Mouse (Mus musculus) intestine, postnatal 0 days (tissue): ENCODE results near the gene Ncf2. TPM values are rescaled to one million over a fixed set of nuclear protein-coding genes. Genes with fewer than 3 reads are reported as not detected.

Experiments
- ATAC-seq: fragments of 200-750 bp; cut with Nextera tagmentation; 2 replicates; pipeline ENCODE4 v1.8.0; 2017; ENCODE audit warnings: mild to moderate bottlenecking, moderate TSS enrichment, moderate library complexity
- H3K27ac ChIP-seq: fragments of 300-500 bp; sonication (generic); 2 replicates; pipeline ENCODE4 v1.5.1; 2014; ENCODE audit warnings: mild to moderate bottlenecking, low read depth, low read length, moderate library complexity
- H3K27me3 ChIP-seq: fragments of 300-500 bp; sonication (generic); replicated peaks from 2 replicates; pipeline ENCODE4 v1.6.1; 2014; ENCODE audit warnings: low read length, mixed read lengths; ENCODE audit not compliant: control insufficient read depth, insufficient read depth
- H3K36me3 ChIP-seq: fragments of 300-500 bp; sonication (generic); 2 replicates; pipeline ENCODE4 v1.6.1; 2014; ENCODE audit warnings: mild to moderate bottlenecking, moderate library complexity; ENCODE audit not compliant: control insufficient read depth, insufficient read depth
- H3K4me1 ChIP-seq: fragments of 300-500 bp; sonication (generic); replicated peaks from 2 replicates; pipeline ENCODE4 v1.6.1; 2014; ENCODE audit warnings: antibody characterized with exemption, low read length, mixed read lengths; ENCODE audit not compliant: control insufficient read depth, insufficient read depth
- H3K4me2 ChIP-seq: fragments of 300-500 bp; sonication (generic); replicated peaks from 2 replicates; pipeline ENCODE4 v1.6.1; 2014; ENCODE audit warnings: low read depth, mild to moderate bottlenecking, moderate library complexity
- H3K4me3 ChIP-seq: fragments of 300-500 bp; sonication (generic); 2 replicates; pipeline ENCODE4 v1.5.1; 2014; ENCODE audit warnings: low read depth, low read length
- H3K9ac ChIP-seq: fragments of 300-500 bp; sonication (generic); 2 replicates; pipeline ENCODE4 v1.6.1; 2014; ENCODE audit warnings: mild to moderate bottlenecking, low read depth, low read length
- H3K9me3 ChIP-seq: fragments of 300-500 bp; sonication (generic); 2 replicates; pipeline ENCODE4 v1.6.1; 2016; ENCODE audit warnings: mixed run types; ENCODE audit not compliant: control insufficient read depth
- CTCF ChIP-seq: sonication (generic); IDR thresholded peaks from 2 replicates; pipeline ENCODE4 v1.5.1; 2016; ENCODE audit warnings: low read depth, mild to moderate bottlenecking, control low read depth, antibody characterized with exemption, moderate library complexity
- WGBS: fragments of 180-500 bp; shearing (Covaris S2); extraction: QIAGEN DNeasy Blood & Tissue Kit; methylation state at CpG from one replicate; pipeline ENCODE4 v1.1.7; 2014; 5-methylcytosine and 5-hydroxymethylcytosine counted together
- polyA plus RNA-seq: library from polyadenylated mRNA; unstranded; fragments of >200 nt; fragmentation: Nextera tagmentation; extraction: Ambion mirVana; gene quantifications from 2 replicates; pipeline ENCODE4 v1.2.1, GENCODE M21; 2015

Ncf2 gene
- polyA plus RNA-seq, 1 experiment from 2014 or later = 9.1 TPM

- ATAC-seq = no peak
- no peak for TF ChIP-seq CTCF
- Histone ChIP-seq H3K36me3 (no peaks in the 10 kb centered on the region), H3K4me2 (no peak overlapping the region), H3K27me3 (no peaks in the 10 kb centered on the region), H3K9me3 (no peaks in the 10 kb centered on the region), H3K4me1 (0 out of 2 replicates have a peak, but pooled peaks cover 3% of the 10 kb centered on the region), H3K9ac (no peak overlapping the region), H3K27ac (no peak overlapping the region), H3K4me3 (no peak overlapping the region)
- 77% methylated on average over 4 of the region's 4 CpGs for WGBS
These were observed 13.0 kb upstream of the Ncf2 start for GRCm38 (mm10) chr1:152786953-152787352.

- ATAC-seq = no peak
- no peaks in the 10 kb centered on the region for H3K36me3 ChIP-seq
- no peak overlapping the region for H3K9ac ChIP-seq
- TF ChIP-seq CTCF = no peak
- H3K4me1 ChIP-seq = 0 out of 2 replicates have a peak, but pooled peaks cover 3% of the 10 kb centered on the region
- H3K4me3 ChIP-seq = no peak overlapping the region
- no peaks in the 10 kb centered on the region for H3K9me3 ChIP-seq
- peak overlapping the region; percentile 15; the same call in 1 of the 2 replicates for H3K27ac ChIP-seq
- no peaks in the 10 kb centered on the region for H3K27me3 ChIP-seq
- H3K4me2 ChIP-seq = no peak overlapping the region
- WGBS = 22% methylated on average over 4 of the region's 4 CpGs
These were observed 11.8 kb upstream of the Ncf2 start for GRCm38 (mm10) chr1:152788121-152788660.

- peak; percentile 92 for TF ChIP-seq CTCF
- no peaks in the 10 kb centered on the region for H3K36me3 ChIP-seq
- ATAC-seq = peak; percentile 78
- H3K4me3 ChIP-seq = no peak overlapping the region
- 18% methylated on average over 12 of the region's 12 CpGs for WGBS
- peak overlapping the region; percentile 48 for H3K4me2 ChIP-seq
- H3K9ac ChIP-seq = no peak overlapping the region
- no peaks in the 10 kb centered on the region for H3K27me3 ChIP-seq
- H3K4me1 ChIP-seq = 0 out of 2 replicates have a peak, but pooled peaks cover 3% of the 10 kb centered on the region
- 0 out of 2 replicates have a peak overlapping the region, but pooled peaks have one; percentile 22 for H3K27ac ChIP-seq
- no peaks in the 10 kb centered on the region for H3K9me3 ChIP-seq
These were observed 9.7 kb upstream of the Ncf2 start for GRCm38 (mm10) chr1:152790254-152790653.

GRCm38 (mm10) chr1:152790821-152791220 lies 9.2 kb upstream of the Ncf2 start:
- ATAC-seq = peak; percentile 87
- H3K9ac ChIP-seq = no peak overlapping the region
- H3K9me3 ChIP-seq = no peaks in the 10 kb centered on the region
- H3K4me1 ChIP-seq = 0 out of 2 replicates have a peak, but pooled peaks cover 4% of the 10 kb centered on the region
- H3K27ac ChIP-seq = peak overlapping the region; percentile 22; the same call in 1 of the 2 replicates
- H3K27me3 ChIP-seq = no peaks in the 10 kb centered on the region
- H3K4me2 ChIP-seq = peak overlapping the region; percentile 48
- TF ChIP-seq CTCF = no peak
- 7% methylated on average over 6 of the region's 6 CpGs for WGBS
- H3K36me3 ChIP-seq = no peaks in the 10 kb centered on the region
- H3K4me3 ChIP-seq = no peak overlapping the region

GRCm38 (mm10) chr1:152791269-152791668 lies 8.7 kb upstream of the Ncf2 start:
- 0 out of 2 replicates have a peak, but pooled peaks cover 7% of the 10 kb centered on the region for H3K4me1 ChIP-seq
- H3K9me3 ChIP-seq = no peaks in the 10 kb centered on the region
- no peaks in the 10 kb centered on the region for H3K36me3 ChIP-seq
- H3K27ac ChIP-seq = peak overlapping the region; percentile 11; the same call in 1 of the 2 replicates
- no peak overlapping the region for H3K9ac ChIP-seq
- TF ChIP-seq CTCF = peak; percentile 5; the same call in 1 of the 2 replicates
- H3K27me3 ChIP-seq = no peaks in the 10 kb centered on the region
- peak; percentile 31 for ATAC-seq
- H3K4me2 ChIP-seq = no peak overlapping the region; the same call in 1 of the 2 replicates
- no peak overlapping the region for H3K4me3 ChIP-seq
- WGBS = 38% methylated on average over 4 of the region's 4 CpGs

- H3K27ac ChIP-seq = no peak overlapping the region
- H3K9me3 ChIP-seq = no peaks in the 10 kb centered on the region
- TF ChIP-seq CTCF = no peak
- ATAC-seq = no peak
- WGBS = 72% methylated on average over 12 of the region's 12 CpGs
- H3K4me2 ChIP-seq = no peak overlapping the region
- no peaks in the 10 kb centered on the region for H3K36me3 ChIP-seq
- no peaks in the 10 kb centered on the region for H3K27me3 ChIP-seq
- 0 out of 2 replicates have a peak, but pooled peaks cover 7% of the 10 kb centered on the region for H3K4me1 ChIP-seq
- H3K9ac ChIP-seq = no peak overlapping the region
- H3K4me3 ChIP-seq = no peak overlapping the region
These were observed 7.1 kb upstream of the Ncf2 start for GRCm38 (mm10) chr1:152792736-152793494.
